Mouse (Mus musculus) embryonic facial prominence, embryonic 10.5 days (tissue): ENCODE results near the gene Lamp1. TPM values are rescaled to one million over a fixed set of nuclear protein-coding genes. Genes with fewer than 3 reads are reported as not detected.

Experiments
- DNase-seq: peaks from one replicate; pipeline ENCODE4 v3.0.0-alpha.2; 2017; ENCODE audit warnings: low spot score
- H3K27ac ChIP-seq: fragments of 300-500 bp; sonication (generic); replicated peaks from 2 replicates; pipeline ENCODE4 v1.5.1; 2016; ENCODE audit warnings: mild to moderate bottlenecking
- H3K27me3 ChIP-seq: fragments of 300-500 bp; sonication (generic); replicated peaks from 2 replicates; pipeline ENCODE4 v1.6.1; 2016; ENCODE audit warnings: low read depth, mild to moderate bottlenecking; ENCODE audit not compliant: poor library complexity, severe bottlenecking
- H3K36me3 ChIP-seq: fragments of 300-500 bp; sonication (generic); replicated peaks from 2 replicates; pipeline ENCODE4 v1.6.1; 2016; ENCODE audit warnings: mild to moderate bottlenecking, moderate library complexity
- H3K4me1 ChIP-seq: fragments of 300-500 bp; sonication (generic); 2 replicates; pipeline ENCODE4 v1.6.1; 2016
- H3K4me3 ChIP-seq: fragments of 300-500 bp; sonication (generic); 2 replicates; pipeline ENCODE4 v1.5.1; 2016; ENCODE audit warnings: mild to moderate bottlenecking, moderate library complexity
- H3K9me3 ChIP-seq: fragments of 300-500 bp; sonication (generic); 2 replicates; pipeline ENCODE4 v1.6.1; 2016; ENCODE audit warnings: mild to moderate bottlenecking
- WGBS: fragments of 180-500 bp; shearing (Covaris S2); methylation state at CpG from one replicate; pipeline ENCODE4 v1.1.7; 2016; 5-methylcytosine and 5-hydroxymethylcytosine counted together
- polyA plus RNA-seq: library from polyadenylated mRNA; unstranded; fragments of >200 nt; fragmentation: Nextera tagmentation; extraction: Ambion mirVana; gene quantifications from 2 replicates; pipeline ENCODE4 v1.2.1, GENCODE M21; 2016

Lamp1 gene
- polyA plus RNA-seq, 1 experiment from 2014 or later, result 183 TPM

DNA sequence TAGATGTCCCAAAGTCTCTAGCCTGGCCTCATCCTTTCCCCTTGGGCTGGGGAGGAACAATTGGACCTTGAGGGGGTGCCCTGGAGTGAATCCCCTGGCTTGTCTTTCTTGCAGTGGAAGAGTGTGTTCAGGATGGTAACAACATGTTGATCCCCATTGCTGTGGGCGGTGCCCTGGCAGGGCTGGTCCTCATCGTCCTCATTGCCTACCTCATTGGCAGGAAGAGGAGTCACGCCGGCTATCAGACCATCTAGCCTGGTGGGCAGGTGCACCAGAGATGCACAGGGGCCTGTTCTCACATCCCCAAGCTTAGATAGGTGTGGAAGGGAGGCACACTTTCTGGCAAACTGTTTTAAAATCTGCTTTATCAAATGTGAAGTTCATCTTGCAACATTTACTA is 15.3 kb downstream of the Lamp1 start:
- Histone ChIP-seq H3K27me3 (no peaks in the 10 kb centered on the region), H3K9me3 (no peaks in the 10 kb centered on the region), H3K36me3 (peaks cover 97% of the 10 kb centered on the region), H3K4me3 (no peak overlapping the region), H3K27ac (no peak overlapping the region), H3K4me1 (no peaks in the 10 kb centered on the region)
- no peak for DNase-seq
- 92% methylated on average over 4 of the region's 4 CpGs for WGBS

DNA sequence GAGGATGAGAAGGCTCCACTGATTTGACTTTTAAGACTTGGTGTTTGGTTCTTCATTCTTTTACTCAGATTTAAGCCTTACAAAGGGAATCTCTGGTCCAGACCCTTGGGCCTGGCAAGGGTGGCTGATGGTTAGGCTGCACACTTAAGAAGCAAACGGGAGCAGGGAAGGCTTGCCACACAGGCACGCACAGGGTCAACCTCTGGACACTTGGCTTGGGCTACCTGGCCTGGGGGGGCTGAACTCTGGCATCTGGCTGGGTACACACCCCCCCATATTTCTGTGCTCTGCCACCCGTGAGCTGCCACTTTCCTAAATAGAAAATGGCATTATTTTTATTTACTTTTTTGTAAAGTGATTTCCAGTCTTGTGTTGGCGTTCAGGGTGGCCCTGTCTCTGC is 15.8 kb downstream of the Lamp1 start:
- WGBS, result 90% methylated on average over 4 of the region's 4 CpGs
- Histone ChIP-seq H3K4me3 (no peak overlapping the region), H3K36me3 (peaks cover 92% of the 10 kb centered on the region), H3K9me3 (no peaks in the 10 kb centered on the region), H3K4me1 (0 out of 2 replicates have a peak, but pooled peaks cover 4% of the 10 kb centered on the region), H3K27me3 (no peaks in the 10 kb centered on the region), H3K27ac (no peak overlapping the region)
- DNase-seq, result no peak

DNA sequence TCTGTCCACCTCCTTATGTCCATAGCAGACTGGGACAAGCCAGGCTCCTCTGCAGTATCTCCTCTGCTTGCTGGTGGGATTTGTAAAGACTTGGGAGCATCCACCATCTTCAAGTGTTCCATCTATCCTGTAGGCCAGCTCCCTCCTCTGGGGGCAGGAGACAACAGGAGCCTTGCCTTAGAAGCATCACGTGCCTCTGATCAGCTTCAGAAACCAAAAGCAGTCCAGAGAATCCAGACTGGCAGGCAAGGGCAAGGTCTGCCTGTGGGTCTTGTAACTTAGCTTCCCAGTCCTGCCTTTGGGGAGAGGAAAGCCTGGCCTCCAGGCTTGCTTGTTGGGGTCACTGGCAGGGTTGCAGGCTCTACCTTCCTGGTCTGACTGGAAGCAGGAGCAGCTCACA is 16.7 kb downstream of the Lamp1 start:
- H3K9me3 ChIP-seq, result no peaks in the 10 kb centered on the region
- peaks cover 83% of the 10 kb centered on the region for H3K36me3 ChIP-seq
- 83% methylated on average over 1 of the region's 1 CpGs for WGBS
- no peak overlapping the region for H3K27ac ChIP-seq
- H3K27me3 ChIP-seq, result no peaks in the 10 kb centered on the region
- no peak for DNase-seq
- no peak overlapping the region for H3K4me3 ChIP-seq
- 0 out of 2 replicates have a peak, but pooled peaks cover 4% of the 10 kb centered on the region for H3K4me1 ChIP-seq

DNA sequence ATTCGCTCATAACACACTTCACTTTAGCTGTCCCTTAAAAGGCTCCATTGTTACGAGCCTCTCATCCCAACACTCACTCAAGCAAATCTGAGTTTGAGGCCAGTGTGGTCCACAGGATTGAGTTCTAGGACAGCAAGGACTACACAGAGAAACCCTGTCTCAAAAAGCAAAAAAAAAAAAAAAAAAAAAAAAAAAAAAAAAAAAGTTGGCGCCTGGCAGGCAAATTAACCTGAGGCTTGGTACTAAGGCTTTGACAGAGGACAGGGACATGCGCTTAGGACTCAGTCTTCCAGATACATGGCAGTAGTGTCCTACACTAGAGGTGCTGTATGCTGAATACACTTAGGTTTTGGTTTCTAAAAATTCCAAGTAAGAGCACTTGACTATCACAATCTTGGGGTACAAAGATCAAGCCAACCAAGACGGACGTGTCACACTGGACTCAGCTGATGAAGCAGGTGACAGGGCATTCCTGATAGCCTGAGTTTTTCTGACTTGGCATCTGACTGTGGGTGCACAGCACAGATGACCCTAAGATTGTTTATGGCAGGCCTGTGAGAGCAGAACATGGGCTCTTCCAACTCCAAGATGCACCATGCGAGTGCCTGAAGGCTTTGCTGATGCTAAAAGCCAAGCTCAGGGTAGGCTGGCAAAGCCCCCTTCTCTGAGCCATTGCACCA is 18.4 kb downstream of the Lamp1 start:
- no peaks in the 10 kb centered on the region for H3K27me3 ChIP-seq
- H3K27ac ChIP-seq, result no peak overlapping the region
- DNase-seq, result no peak
- WGBS, result 92% methylated on average over 7 of the region's 7 CpGs
- H3K9me3 ChIP-seq, result no peaks in the 10 kb centered on the region
- H3K36me3 ChIP-seq, result peaks cover 67% of the 10 kb centered on the region
- 0 out of 2 replicates have a peak, but pooled peaks cover 4% of the 10 kb centered on the region for H3K4me1 ChIP-seq
- no peak overlapping the region for H3K4me3 ChIP-seq

DNA sequence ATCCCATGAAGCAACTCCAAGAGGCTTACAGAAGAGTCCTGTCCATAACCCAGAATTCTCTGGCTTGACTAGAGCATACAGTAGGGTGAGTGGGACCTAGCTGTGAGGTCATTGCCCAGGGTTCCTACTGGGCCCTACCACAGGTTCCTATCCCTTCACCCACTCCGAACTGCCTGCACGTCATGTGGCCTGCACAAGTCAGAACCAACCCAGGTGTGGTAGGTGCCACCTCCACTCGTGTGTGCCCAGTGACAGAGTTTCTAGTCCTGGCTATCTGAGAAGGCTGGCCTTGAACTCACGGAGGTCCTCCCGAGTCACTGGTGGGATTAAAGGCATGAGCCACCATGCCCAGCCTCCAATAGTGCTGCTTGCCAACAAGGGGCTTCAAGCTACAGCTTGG is 19.2 kb downstream of the Lamp1 start:
- H3K36me3 ChIP-seq, result peaks cover 62% of the 10 kb centered on the region
- 92% methylated on average over 5 of the region's 5 CpGs for WGBS

DNA sequence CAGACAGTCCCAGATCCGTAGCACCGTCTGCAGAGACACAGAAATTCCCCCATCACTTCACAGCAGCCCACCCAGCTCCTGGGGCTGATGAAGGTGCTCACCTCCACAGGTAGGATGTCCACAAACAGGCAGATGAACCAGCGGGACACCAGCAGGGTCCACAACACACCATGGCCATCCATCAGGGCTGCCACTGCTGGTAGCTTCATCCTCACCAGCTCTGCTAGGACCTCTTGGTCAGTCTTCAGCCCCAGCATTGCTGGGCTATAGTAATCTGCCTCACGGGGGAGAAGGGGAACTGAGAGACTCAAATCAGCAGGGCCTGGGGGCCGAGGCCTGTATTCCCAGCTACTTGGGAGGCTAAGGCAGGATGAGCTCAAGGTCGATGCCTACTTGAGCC is 20.5 kb downstream of the Lamp1 start:
- DNase-seq, result no peak
- Histone ChIP-seq H3K9me3 (no peaks in the 10 kb centered on the region), H3K27ac (0 out of 2 replicates have a peak overlapping the region, but pooled peaks have one; percentile 19), H3K36me3 (peaks cover 51% of the 10 kb centered on the region), H3K4me3 (no peak overlapping the region), H3K27me3 (no peaks in the 10 kb centered on the region), H3K4me1 (0 out of 2 replicates have a peak, but pooled peaks cover 4% of the 10 kb centered on the region)
- 79% methylated on average over 6 of the region's 6 CpGs for WGBS

More for the DNA sequence above, 19.2 kb downstream of the Lamp1 start:
- no peaks in the 10 kb centered on the region for H3K9me3 ChIP-seq
- 0 out of 2 replicates have a peak, but pooled peaks cover 4% of the 10 kb centered on the region for H3K4me1 ChIP-seq
- no peak overlapping the region for H3K4me3 ChIP-seq
- DNase-seq, result no peak
- H3K27me3 ChIP-seq, result no peaks in the 10 kb centered on the region
- no peak overlapping the region for H3K27ac ChIP-seq

DNA sequence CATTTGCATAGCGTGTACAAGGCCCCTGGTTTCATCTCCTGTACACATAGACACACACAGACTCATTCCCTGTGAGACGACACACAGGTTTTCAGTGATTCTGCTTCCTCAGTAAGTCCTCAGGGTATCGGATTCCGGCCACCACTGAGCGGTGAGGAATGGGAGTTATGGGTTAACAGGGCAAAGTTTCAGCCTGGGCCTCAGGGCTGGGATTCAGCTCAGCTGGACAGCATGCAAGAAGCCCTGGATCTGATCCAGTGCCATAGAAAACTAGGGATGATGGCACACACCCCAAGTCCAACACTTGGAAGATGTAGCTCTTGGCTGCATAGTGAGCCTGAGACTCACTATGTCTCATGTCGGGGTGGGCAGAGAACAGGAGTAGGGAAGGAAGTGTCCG is 21.0 kb downstream of the Lamp1 start:
- Histone ChIP-seq H3K36me3 (peaks cover 51% of the 10 kb centered on the region), H3K9me3 (no peaks in the 10 kb centered on the region), H3K4me3 (no peak overlapping the region), H3K27ac (no peak overlapping the region), H3K4me1 (0 out of 2 replicates have a peak, but pooled peaks cover 4% of the 10 kb centered on the region), H3K27me3 (no peaks in the 10 kb centered on the region)
- 72% methylated on average over 7 of the region's 7 CpGs for WGBS
- no peak for DNase-seq

DNA sequence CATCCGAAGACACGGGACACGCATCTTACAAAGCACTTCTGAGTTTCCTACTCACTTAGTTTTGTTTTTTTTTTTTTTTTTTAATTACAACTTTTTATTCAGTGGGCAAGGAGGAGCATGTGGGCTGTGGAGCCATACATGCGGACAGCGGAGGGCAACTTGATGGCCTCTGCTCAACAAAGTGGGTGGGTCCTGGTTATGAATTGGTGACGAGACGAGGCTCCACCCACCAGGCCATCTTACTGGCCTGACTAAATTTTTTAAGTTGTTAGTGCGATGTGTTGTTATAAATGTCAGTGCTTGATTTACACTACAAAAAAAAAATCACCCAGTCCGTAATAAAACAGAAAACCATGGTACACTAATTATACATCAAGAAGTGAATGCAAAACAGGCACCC is 21.4 kb downstream of the Lamp1 start:
- H3K27ac ChIP-seq, result no peak overlapping the region
- H3K9me3 ChIP-seq, result no peaks in the 10 kb centered on the region
- H3K4me1 ChIP-seq, result 0 out of 2 replicates have a peak, but pooled peaks cover 4% of the 10 kb centered on the region
- 88% methylated on average over 9 of the region's 9 CpGs for WGBS
- H3K36me3 ChIP-seq, result peaks cover 49% of the 10 kb centered on the region
- no peak for DNase-seq
- H3K4me3 ChIP-seq, result no peak overlapping the region
- no peaks in the 10 kb centered on the region for H3K27me3 ChIP-seq

DNA sequence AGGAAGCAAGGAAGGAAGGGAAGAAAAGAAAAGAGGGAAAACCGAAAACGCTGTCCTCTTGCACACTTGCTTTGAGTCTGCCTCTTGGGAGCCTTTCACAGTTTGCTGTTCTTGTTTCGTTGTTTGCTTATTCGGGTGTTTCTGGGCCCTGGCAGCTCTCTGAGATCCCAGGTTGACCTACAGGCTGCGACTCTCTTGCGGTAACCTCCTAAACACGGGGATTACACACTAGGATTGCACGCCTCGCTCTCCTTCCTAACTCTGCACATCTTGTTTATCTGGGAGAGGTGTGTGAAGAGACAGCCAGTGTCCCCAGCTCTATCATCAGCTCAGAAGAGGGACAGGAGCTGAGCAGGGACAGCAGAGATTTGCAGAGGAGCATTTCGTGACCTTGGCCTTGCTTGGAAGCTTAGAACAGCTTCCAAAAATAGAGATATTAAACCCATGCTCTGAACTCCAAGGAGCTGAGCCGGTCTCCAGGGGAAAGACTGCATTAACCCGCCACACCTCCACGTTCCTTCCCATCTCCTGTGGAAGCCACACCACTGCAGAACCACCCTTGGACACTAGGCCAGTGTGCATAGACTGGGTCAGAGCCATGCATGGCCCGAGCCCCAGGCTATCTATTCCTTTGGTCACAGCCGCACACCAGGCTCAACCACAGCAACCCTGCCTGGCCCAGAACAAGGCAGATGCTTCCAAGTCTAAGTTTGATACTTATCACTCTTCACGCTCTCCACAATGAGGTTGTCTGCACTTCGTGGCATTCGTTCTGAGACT is 22.1 kb downstream of the Lamp1 start:
- Histone ChIP-seq H3K27ac (no peak overlapping the region), H3K4me3 (no peak overlapping the region), H3K27me3 (no peaks in the 10 kb centered on the region), H3K4me1 (0 out of 2 replicates have a peak, but pooled peaks cover 4% of the 10 kb centered on the region), H3K36me3 (peaks cover 42% of the 10 kb centered on the region), H3K9me3 (no peaks in the 10 kb centered on the region)
- no peak for DNase-seq
- 85% methylated on average over 18 of the region's 18 CpGs for WGBS

DNA sequence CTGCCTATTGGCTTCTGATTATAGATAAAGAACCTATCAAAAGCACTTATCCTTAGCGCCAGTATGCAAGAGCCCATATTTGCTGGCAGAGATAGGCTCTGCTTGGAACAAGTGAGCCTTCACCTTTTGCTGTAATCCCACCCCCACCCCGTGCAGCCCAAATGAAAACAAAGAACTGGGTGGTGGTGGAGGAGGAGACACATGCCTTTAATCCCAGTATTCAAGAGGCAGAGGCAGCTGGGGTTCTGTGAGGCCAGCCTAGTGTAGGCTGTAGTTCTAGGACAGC is 22.7 kb downstream of the Lamp1 start:
- Histone ChIP-seq H3K27ac (no peak overlapping the region), H3K4me1 (0 out of 2 replicates have a peak, but pooled peaks cover 4% of the 10 kb centered on the region), H3K27me3 (no peaks in the 10 kb centered on the region), H3K4me3 (no peak overlapping the region), H3K36me3 (peaks cover 37% of the 10 kb centered on the region), H3K9me3 (no peaks in the 10 kb centered on the region)
- DNase-seq, result no peak
- WGBS, result 53% methylated on average over 2 of the region's 2 CpGs

DNA sequence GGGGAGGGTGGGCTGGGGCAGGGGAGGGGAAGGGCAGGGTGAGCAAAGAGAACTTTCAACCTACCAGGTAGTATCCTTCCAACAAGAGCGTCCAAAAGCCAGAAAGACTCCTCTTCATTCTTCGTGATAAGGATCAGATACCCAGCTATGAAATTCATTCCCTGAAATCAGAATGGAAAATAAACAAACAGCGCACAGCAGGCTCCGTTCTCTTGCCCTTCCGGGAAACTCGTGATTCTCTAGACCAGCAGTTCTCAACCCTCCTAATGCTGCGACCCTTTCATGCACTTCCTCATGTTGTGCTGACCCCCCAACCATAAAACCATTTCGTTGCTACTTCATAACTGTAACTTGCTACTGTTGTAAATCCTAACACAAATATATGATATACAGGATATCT is 27.9 kb downstream of the Lamp1 start:
- Histone ChIP-seq H3K4me3 (no peak overlapping the region), H3K27ac (no peak overlapping the region), H3K36me3 (peaks cover 13% of the 10 kb centered on the region), H3K27me3 (no peaks in the 10 kb centered on the region), H3K4me1 (no peaks in the 10 kb centered on the region), H3K9me3 (no peaks in the 10 kb centered on the region)
- WGBS, result 87% methylated on average over 8 of the region's 8 CpGs
- DNase-seq, result no peak

DNA sequence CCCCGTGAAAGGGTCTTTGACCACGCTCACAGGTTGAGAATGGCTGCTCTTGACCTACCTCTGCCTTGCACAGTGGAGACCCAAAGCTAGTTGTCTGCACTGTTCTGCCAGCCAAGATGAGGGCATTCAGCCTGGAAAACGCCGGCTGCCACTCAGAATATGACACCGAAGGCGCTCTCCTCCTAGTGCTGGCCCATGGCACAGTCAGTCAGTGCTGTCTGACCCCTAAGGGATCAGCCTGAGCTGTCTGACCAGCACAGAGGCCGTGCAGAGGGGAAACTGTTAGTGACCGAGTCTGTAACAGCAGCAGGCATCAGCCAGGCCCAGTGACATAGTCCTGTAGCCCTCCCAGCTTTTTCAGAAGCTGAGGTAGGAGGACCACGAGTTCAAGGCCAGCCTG is 28.3 kb downstream of the Lamp1 start:
- H3K27me3 ChIP-seq, result no peaks in the 10 kb centered on the region
- no peak overlapping the region for H3K27ac ChIP-seq
- H3K9me3 ChIP-seq, result no peaks in the 10 kb centered on the region
- 83% methylated on average over 9 of the region's 9 CpGs for WGBS
- no peaks in the 10 kb centered on the region for H3K4me1 ChIP-seq
- no peak for DNase-seq
- no peak overlapping the region for H3K4me3 ChIP-seq
- peaks cover 13% of the 10 kb centered on the region for H3K36me3 ChIP-seq

DNA sequence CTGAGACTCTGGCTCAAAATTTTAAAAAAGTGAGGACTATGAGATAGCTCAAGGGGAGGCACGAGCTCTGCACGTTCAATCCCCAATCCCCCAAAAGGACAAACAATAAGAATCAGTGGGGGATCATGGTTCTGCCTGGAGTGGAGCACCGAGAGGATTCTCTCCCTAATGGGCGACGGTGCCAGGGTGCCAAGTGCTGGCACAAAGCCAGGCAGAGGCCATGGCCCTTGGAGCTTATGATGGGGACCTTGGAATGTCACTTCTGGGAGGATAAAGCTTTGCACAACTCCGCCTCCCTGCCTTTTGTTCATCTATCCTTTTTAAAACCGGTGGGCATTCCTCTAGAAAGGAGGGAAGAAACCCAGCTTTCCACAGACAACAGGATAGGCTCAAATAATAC is 28.7 kb downstream of the Lamp1 start:
- Histone ChIP-seq H3K4me3 (no peak overlapping the region), H3K27me3 (no peaks in the 10 kb centered on the region), H3K27ac (no peak overlapping the region), H3K36me3 (peaks cover 10% of the 10 kb centered on the region), H3K4me1 (no peaks in the 10 kb centered on the region), H3K9me3 (no peaks in the 10 kb centered on the region)
- WGBS, result 73% methylated on average over 7 of the region's 7 CpGs
- DNase-seq, result no peak
